Mouse (Mus musculus) ES-Bruce4 (cell line): Measurements from ENCODE around the gene Aldh4a1. TPM values are rescaled to one million over a fixed set of nuclear protein-coding genes. Genes with fewer than 3 reads are reported as not detected.

Source experiments
- H3K27ac ChIP-seq: 2 replicates; pipeline ENCODE4 v1.5.1; 2012; ENCODE audit warnings: low read length, inconsistent platforms; ENCODE audit not compliant: insufficient read depth
- H3K27me3 ChIP-seq: 2 replicates; pipeline ENCODE4 v1.6.1; 2012; ENCODE audit warnings: mild to moderate bottlenecking, low read length, inconsistent platforms; ENCODE audit not compliant: control insufficient read depth, poor library complexity, insufficient read depth, severe bottlenecking
- H3K36me3 ChIP-seq: 2 replicates; pipeline ENCODE4 v1.6.1; 2012; ENCODE audit warnings: inconsistent platforms, mild to moderate bottlenecking, low read length, moderate library complexity; ENCODE audit not compliant: control insufficient read depth, poor library complexity, insufficient read depth, severe bottlenecking
- H3K4me1 ChIP-seq: one replicate; pipeline ENCODE4 v1.8.1; 2011; ENCODE audit warnings: low read length; ENCODE audit not compliant: control insufficient read depth, insufficient read depth
- H3K4me3 ChIP-seq: 2 replicates; pipeline ENCODE4 v1.5.1; 2011; ENCODE audit warnings: low read depth, mild to moderate bottlenecking, low read length
- H3K9ac ChIP-seq: 2 replicates; pipeline ENCODE4 v1.6.1; 2012; ENCODE audit warnings: low read depth, mild to moderate bottlenecking, inconsistent platforms; ENCODE audit not compliant: poor library complexity, severe bottlenecking
- H3K9me3 ChIP-seq: replicated peaks from 2 replicates; pipeline ENCODE4 v1.6.1; 2012; ENCODE audit warnings: mild to moderate bottlenecking, low read length, inconsistent platforms; ENCODE audit not compliant: control insufficient read depth, poor library complexity, insufficient read depth, severe bottlenecking
- CTCF ChIP-seq: IDR thresholded peaks from one replicate; pipeline ENCODE4 v1.8.1; 2011; ENCODE audit warnings: low read depth, low read length
- EP300 ChIP-seq: IDR thresholded peaks from 2 replicates; pipeline ENCODE4 v1.6.1; 2011; ENCODE audit warnings: low read depth, low read length; ENCODE audit not compliant: insufficient read depth
- POLR2A ChIP-seq: IDR thresholded peaks from one replicate; pipeline ENCODE4 v1.8.1; 2011; ENCODE audit warnings: low read length; ENCODE audit not compliant: insufficient read depth
- polyA plus RNA-seq: library from polyadenylated mRNA; stranded (reverse); fragments of >200 nt; gene quantifications from 2 replicates; pipeline ENCODE4 v1.2.4, GENCODE M21; 2011; ENCODE audit warnings: low read depth; ENCODE audit not compliant: missing spikeins, insufficient read depth, insufficient read length

Aldh4a1 gene
- polyA plus RNA-seq, 1 experiment, result 30.9 TPM

- no peaks in the 10 kb centered on the region for H3K27me3 ChIP-seq
- TF ChIP-seq CTCF (no peak), POLR2A (no peak), EP300 (no peak)
- H3K9me3 ChIP-seq, result no peaks in the 10 kb centered on the region
- H3K9ac ChIP-seq, result no peak overlapping the region
- peaks cover 5% of the 10 kb centered on the region for H3K4me1 ChIP-seq
- no peaks in the 10 kb centered on the region for H3K36me3 ChIP-seq
- H3K4me3 ChIP-seq, result no peak overlapping the region
- H3K27ac ChIP-seq, result no peak overlapping the region
Measured at GRCm38 (mm10) chr4:139631569-139632253, 9.0 kb downstream of the Aldh4a1 start.

DNA sequence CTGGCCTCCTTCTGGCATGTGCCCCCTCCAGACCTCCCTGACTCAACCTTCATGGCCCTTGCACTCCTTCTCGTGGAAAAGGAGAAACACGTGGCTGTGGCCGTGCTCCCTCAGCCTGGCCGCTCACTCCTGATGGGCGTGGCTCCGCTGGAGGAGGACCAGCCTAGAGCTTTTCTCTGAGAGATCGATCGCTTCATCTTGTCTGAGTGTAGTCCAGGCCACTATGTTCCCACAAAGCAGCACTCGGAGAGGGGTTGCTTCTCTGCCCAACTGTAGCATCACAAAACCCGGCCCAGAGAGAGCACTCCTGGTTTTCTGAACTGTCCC is 9.6 kb downstream of the Aldh4a1 start:
- Histone ChIP-seq H3K9ac (no peak overlapping the region), H3K27ac (no peak overlapping the region), H3K4me1 (peaks cover 5% of the 10 kb centered on the region), H3K9me3 (no peaks in the 10 kb centered on the region), H3K36me3 (no peaks in the 10 kb centered on the region), H3K4me3 (no peak overlapping the region), H3K27me3 (no peaks in the 10 kb centered on the region)
- TF ChIP-seq CTCF (no peak), POLR2A (no peak), EP300 (no peak)

DNA sequence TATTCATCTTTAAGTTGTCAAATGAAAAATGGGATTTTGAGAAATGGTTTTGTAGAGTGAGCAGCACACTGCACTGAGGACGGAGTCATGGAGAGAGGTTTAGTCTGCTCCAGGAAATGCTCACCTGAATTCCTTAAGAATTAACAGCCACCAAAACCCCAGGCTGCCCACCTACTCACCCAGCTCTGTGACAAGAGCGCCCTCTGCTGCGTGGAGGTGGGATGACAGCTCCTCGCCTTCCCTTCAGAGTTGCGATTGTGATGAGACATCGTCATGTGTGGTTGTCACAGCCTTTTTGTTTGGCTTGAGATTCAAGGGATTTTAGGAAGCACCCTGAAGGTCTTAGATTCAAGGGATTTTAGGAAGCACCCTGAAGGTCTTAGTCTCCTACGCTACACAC is 13.7 kb downstream of the Aldh4a1 start:
- no peaks in the 10 kb centered on the region for H3K36me3 ChIP-seq
- H3K4me1 ChIP-seq, result peaks cover 2% of the 10 kb centered on the region
- H3K4me3 ChIP-seq, result no peak overlapping the region
- H3K27ac ChIP-seq, result no peak overlapping the region
- H3K9me3 ChIP-seq, result no peaks in the 10 kb centered on the region
- TF ChIP-seq CTCF (peak; percentile 97), POLR2A (no peak)
- H3K9ac ChIP-seq, result no peak overlapping the region
- H3K27me3 ChIP-seq, result no peaks in the 10 kb centered on the region

DNA sequence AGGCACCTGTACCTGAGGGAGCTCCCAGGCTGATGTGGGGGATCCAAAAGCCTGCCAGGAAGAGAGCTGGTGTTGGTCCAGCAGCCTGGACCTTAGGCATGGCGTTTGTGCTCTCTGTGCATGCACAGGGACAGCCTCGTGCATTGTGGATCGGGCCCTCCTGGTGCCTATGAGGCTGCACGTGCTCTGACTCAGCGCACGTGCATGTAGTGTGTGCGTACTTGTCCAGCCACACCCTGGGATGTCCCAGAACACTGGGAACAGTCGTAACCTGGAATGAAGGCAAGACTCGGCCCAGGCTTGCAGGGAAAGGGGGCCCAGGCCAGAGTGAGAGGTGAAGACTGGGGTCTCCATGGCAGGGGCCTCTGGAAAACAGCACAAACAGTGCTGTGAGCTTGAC is 15.2 kb downstream of the Aldh4a1 start:
- TF ChIP-seq POLR2A, result no peak
- no peak for TF ChIP-seq CTCF
- no peak for TF ChIP-seq EP300
- H3K27ac ChIP-seq, result no peak overlapping the region
- H3K36me3 ChIP-seq, result no peaks in the 10 kb centered on the region
- no peaks in the 10 kb centered on the region for H3K27me3 ChIP-seq
- H3K9ac ChIP-seq, result no peak overlapping the region
- no peaks in the 10 kb centered on the region for H3K4me1 ChIP-seq
- H3K4me3 ChIP-seq, result no peak overlapping the region
- no peaks in the 10 kb centered on the region for H3K9me3 ChIP-seq

- Histone ChIP-seq H3K9me3 (no peaks in the 10 kb centered on the region), H3K9ac (no peak overlapping the region), H3K4me1 (no peaks in the 10 kb centered on the region), H3K36me3 (no peaks in the 10 kb centered on the region), H3K4me3 (no peak overlapping the region), H3K27ac (no peak overlapping the region), H3K27me3 (no peaks in the 10 kb centered on the region)
- no peak for TF ChIP-seq CTCF
- TF ChIP-seq POLR2A, result no peak
Measured at GRCm38 (mm10) chr4:139638356-139638755, 15.7 kb downstream of the Aldh4a1 start.

DNA sequence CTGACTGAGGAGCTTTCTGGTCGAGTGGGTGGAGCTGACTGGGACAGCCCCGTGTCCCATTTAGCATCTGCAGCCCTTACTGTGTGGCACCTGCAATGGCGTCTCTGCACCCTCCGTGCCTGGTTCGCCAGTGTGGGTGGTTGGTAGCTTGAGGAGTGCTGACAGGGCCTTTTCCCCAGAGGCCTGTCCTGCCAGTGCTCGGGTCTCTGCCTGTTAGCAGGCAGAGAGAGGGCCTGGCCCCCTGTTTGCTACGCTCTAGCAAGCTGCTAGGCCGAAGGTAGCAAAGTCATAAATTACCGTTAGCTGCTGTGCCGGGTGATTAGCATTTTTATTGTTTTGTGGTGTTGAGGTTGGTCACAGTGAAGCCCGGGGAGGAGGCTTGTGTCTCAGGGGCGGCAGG is 17.1 kb downstream of the Aldh4a1 start:
- H3K9me3 ChIP-seq, result no peaks in the 10 kb centered on the region
- no peak overlapping the region for H3K9ac ChIP-seq
- H3K4me3 ChIP-seq, result no peak overlapping the region
- no peaks in the 10 kb centered on the region for H3K4me1 ChIP-seq
- no peak for TF ChIP-seq POLR2A
- no peak for TF ChIP-seq CTCF
- TF ChIP-seq EP300, result no peak
- no peak overlapping the region for H3K27ac ChIP-seq
- H3K27me3 ChIP-seq, result no peaks in the 10 kb centered on the region
- H3K36me3 ChIP-seq, result no peaks in the 10 kb centered on the region
